ENCODE assay signal across 1 mouse cellular context in genomic region chr15:79328058-79328938, GRCm38 (mm10).
TF ChIP-seq lines count a peak whose summit lies in the region.

Gene Pla2g6, minus strand, starts transcription at chr15:79328390.

TF ChIP-seq in CH12.LX, 34 proteins besides CTCF, POLR2A, EP300 and RAD21 (continued from another document):
- no peak for TF ChIP-seq ZC3H11A (IDR thresholded peaks at IDR 0.05; ENCODE audit: low read depth, low read length)
- peak; percentile 54; the same call in 1 of the 2 replicates for TF ChIP-seq IRF4 (IDR thresholded peaks at IDR 0.05; ENCODE audit: low read depth, low read length)
- TF ChIP-seq MAFK (IDR thresholded peaks at IDR 0.05; ENCODE audit: insufficient replicate concordance, low read length) = peak; percentile 98
- peak; percentile 46; the same call in 1 of the 2 replicates for TF ChIP-seq KAT2A (IDR thresholded peaks at IDR 0.05; ENCODE audit: insufficient replicate concordance, low read length)
- peak; percentile 99 for TF ChIP-seq MAX (IDR thresholded peaks at IDR 0.05; ENCODE audit: low read length)
